Mouse (Mus musculus): ENCODE results near the gene Eya3. TPM values are rescaled to one million over a fixed set of nuclear protein-coding genes. Genes with fewer than 3 reads are reported as not detected.

Gene Eya3
- total and polyA plus RNA-seq, 3 experiments = 24.4 to 50.0 (median 31.0) TPM

GRCm38 (mm10) chr4:132747664-132748259 is 109.0 kb downstream of the Eya3 start (continued):
- TF ChIP-seq UBTF (IDR thresholded peaks at IDR 0.05; ENCODE audit: low read depth, low read length) = no peak
- TF ChIP-seq CHD2 (IDR thresholded peaks at IDR 0.05; ENCODE audit: low read length) = no peak; the same call in 1 of the 2 replicates
- TF ChIP-seq MAZ (IDR thresholded peaks at IDR 0.05; ENCODE audit: low read depth, low read length) = no peak
- TF ChIP-seq ETS1 (conservative IDR thresholded peaks at IDR 0.05; ENCODE audit: low read depth, low read length) = peak; percentile 67
- 0 out of 2 replicates have a peak, but pooled peaks have one; percentile 13 for TF ChIP-seq CHD1 (IDR thresholded peaks at IDR 0.05; ENCODE audit: low read depth, low read length)
- TF ChIP-seq POLR2A (IDR thresholded peaks at IDR 0.05; ENCODE audit: low read depth, low read length) = peak; percentile 72
- TF ChIP-seq BHLHE40 (IDR thresholded peaks at IDR 0.05; ENCODE audit: low read depth, low read length) = peak; percentile 43; the same call in 1 of the 2 replicates
- peak; percentile 66 for TF ChIP-seq SIN3A (IDR thresholded peaks at IDR 0.05; ENCODE audit: low read length)

GRCm38 (mm10) chr4:132748778-132749177 is 110.0 kb downstream of the Eya3 start:
- peak; percentile 78 for DNase-seq (ENCODE audit: extremely low read depth)
- H3K9ac ChIP-seq (ENCODE audit: insufficient read depth, low read depth) = peak overlapping the region; percentile 67
- peaks cover 2 to 3% of the 10 kb centered on the region in 2 experiments for H3K36me3 ChIP-seq (replicated peaks in 1 of 2; ENCODE audit: control insufficient read depth in 1 of 2, insufficient read depth in 1 of 2, low read length in 1 of 2)
- dilution Hi-C loops (cut with MboI; ENCODE audit: extremely low pct_ligation_motif_present, extremely low pct_unique_long_range_greater_than_20kb, low sequenced_read_pairs) (no loop called here), in situ Hi-C loops (cut with MboI; ENCODE audit: low pct_ligation_motif_present, low pct_unique_long_range_greater_than_20kb, low sequenced_read_pairs) (no loop called here)
- H3K27ac ChIP-seq (ENCODE audit: insufficient read depth, low read depth) = peak overlapping the region; percentile 94
- no peaks in the 10 kb centered on the region for H3K27me3 ChIP-seq (replicated peaks)
- TF ChIP-seq CHD1 (IDR thresholded peaks at IDR 0.05; ENCODE audit: low read depth, low read length) = peak; percentile 63; the same call in 1 of the 2 replicates
- TF ChIP-seq TCF12 (IDR thresholded peaks at IDR 0.05; ENCODE audit: low read depth, low read length) = peak; percentile 82
- TF ChIP-seq EP300 (IDR thresholded peaks at IDR 0.05; ENCODE audit: low read length) = peak; percentile 86
- TF ChIP-seq POLR2A (IDR thresholded peaks at IDR 0.05; ENCODE audit: low read depth, low read length) = no peak; the same call in 1 of the 2 replicates
- TF ChIP-seq ETS1 (conservative IDR thresholded peaks at IDR 0.05; ENCODE audit: low read depth, low read length) = peak; percentile 79
- peak; percentile 84; the same call in 1 of the 2 replicates for TF ChIP-seq RCOR1 (conservative IDR thresholded peaks at IDR 0.05; ENCODE audit: low read depth, low read length)
- peak; percentile 98 for TF ChIP-seq IRF4 (IDR thresholded peaks at IDR 0.05; ENCODE audit: low read depth, low read length)
- peak; percentile 74 for TF ChIP-seq MYC (IDR thresholded peaks at IDR 0.05; ENCODE audit: low read depth, low read length)
- peak; percentile 80 for TF ChIP-seq SIN3A (IDR thresholded peaks at IDR 0.05; ENCODE audit: low read length)
- no peak for TF ChIP-seq SMC3 (IDR thresholded peaks at IDR 0.05; ENCODE audit: low read depth, low read length)
- TF ChIP-seq JUN (IDR thresholded peaks at IDR 0.05; ENCODE audit: insufficient read depth, low read depth, low read length) = peak; percentile 82
- TF ChIP-seq ZNF384 (IDR thresholded peaks at IDR 0.05; ENCODE audit: low read depth, low read length) = no peak
- no peak for TF ChIP-seq CTCF (conservative IDR thresholded peaks at IDR 0.05 in 1 of 2, IDR thresholded peaks at IDR 0.05 in 1 of 2; ENCODE audit: low read depth in 2 of 2, low read length in 2 of 2)
- peak; percentile 85 for TF ChIP-seq JUND (conservative IDR thresholded peaks at IDR 0.05; ENCODE audit: low read depth, low read length)
- TF ChIP-seq ZMIZ1 (IDR thresholded peaks at IDR 0.05; ENCODE audit: low read depth, low read length) = no peak
- TF ChIP-seq MAZ (IDR thresholded peaks at IDR 0.05; ENCODE audit: low read depth, low read length) = no peak
- TF ChIP-seq NELFE (IDR thresholded peaks at IDR 0.05; ENCODE audit: low read depth, low read length) = peak; percentile 9; the same call in 1 of the 2 replicates
- TF ChIP-seq KAT2A (IDR thresholded peaks at IDR 0.05; ENCODE audit: insufficient replicate concordance, low read length) = no peak
- peak; percentile 83; the same call in 1 of the 2 replicates for TF ChIP-seq MAX (IDR thresholded peaks at IDR 0.05; ENCODE audit: low read length)
- peak; percentile 83 for TF ChIP-seq MXI1 (IDR thresholded peaks at IDR 0.05; ENCODE audit: low read depth, low read length)
- peak; percentile 81 for TF ChIP-seq BHLHE40 (IDR thresholded peaks at IDR 0.05; ENCODE audit: low read depth, low read length)
- TF ChIP-seq ELF1 (IDR thresholded peaks at IDR 0.05; ENCODE audit: low read depth, low read length) = peak; percentile 29; the same call in 1 of the 2 replicates
- TF ChIP-seq HCFC1 (IDR thresholded peaks at IDR 0.05; ENCODE audit: low read depth, low read length) = peak; percentile 41; the same call in 1 of the 2 replicates
- TF ChIP-seq E2F4 (IDR thresholded peaks at IDR 0.05; ENCODE audit: insufficient replicate concordance, low read depth, low read length) = no peak
- peak; percentile 82 for TF ChIP-seq MEF2A (IDR thresholded peaks at IDR 0.05; ENCODE audit: borderline replicate concordance, low read depth, low read length)
- peak; percentile 49; the same call in 1 of the 2 replicates for TF ChIP-seq CHD2 (IDR thresholded peaks at IDR 0.05; ENCODE audit: low read length)
- H3K79me2 ChIP-seq (replicated peaks; ENCODE audit: control insufficient read depth, extremely low read depth, insufficient read depth, poor library complexity, severe bottlenecking) = no peaks in the 10 kb centered on the region
- no peaks in the 10 kb centered on the region for H3K9me3 ChIP-seq (replicated peaks; ENCODE audit: low read length)
- peak overlapping the region; percentile 18 for H3K4me2 ChIP-seq (ENCODE audit: insufficient read depth, low read depth, poor library complexity, severe bottlenecking)
- H3K4me1 ChIP-seq (ENCODE audit: control insufficient read depth in 1 of 2, insufficient read depth in 2 of 2) = peaks cover 3 to 31% of the 10 kb centered on the region in 2 experiments
- H3K4me3 ChIP-seq (replicated peaks in 1 of 3; ENCODE audit: low read depth in 2 of 3, low read length in 2 of 3, poor library complexity in 1 of 3) = peak overlapping the region; percentile 14 to 35 (median 26)
